Mouse (Mus musculus) kidney, adult 2 months (tissue): Measurements from ENCODE around the gene Gm5141. TPM values are rescaled to one million over a fixed set of nuclear protein-coding genes. Genes with fewer than 3 reads are reported as not detected.

Source experiments
- DNase-seq: peaks from one replicate; pipeline ENCODE4 v3.0.0; 2021
- H3K27ac ChIP-seq: fragments of 200-500 bp; 2 replicates; pipeline ENCODE4 v1.5.1; 2012; ENCODE audit warnings: low read depth, low read length, control low read depth, inconsistent platforms; ENCODE audit not compliant: insufficient read depth
- H3K27me3 ChIP-seq: fragments of 200-500 bp; replicated peaks from 2 replicates; pipeline ENCODE4 v1.6.1; 2012; ENCODE audit warnings: mild to moderate bottlenecking, moderate library complexity, low read length, inconsistent platforms; ENCODE audit not compliant: control insufficient read depth, insufficient read depth
- H3K36me3 ChIP-seq: fragments of 200-500 bp; 2 replicates; pipeline ENCODE4 v1.6.1; 2012; ENCODE audit warnings: mild to moderate bottlenecking, moderate library complexity, low read length, inconsistent platforms; ENCODE audit not compliant: control insufficient read depth, insufficient read depth
- H3K4me1 ChIP-seq: fragments of 200-500 bp; 2 replicates; pipeline ENCODE4 v1.6.1; 2011; ENCODE audit warnings: low read length; ENCODE audit not compliant: control insufficient read depth, insufficient read depth
- H3K4me3 ChIP-seq: fragments of 200-500 bp; 2 replicates; pipeline ENCODE4 v1.5.1; 2011; ENCODE audit warnings: mild to moderate bottlenecking, low read depth, low read length, control low read depth; ENCODE audit not compliant: insufficient read depth
- CTCF ChIP-seq: fragments of 200-500 bp; conservative IDR thresholded peaks from 2 replicates; pipeline ENCODE4 v1.5.1; 2011; ENCODE audit warnings: low read depth, mild to moderate bottlenecking, control low read depth, low read length, moderate library complexity, mixed read lengths; ENCODE audit not compliant: insufficient read depth, insufficient read length
- POLR2A ChIP-seq: fragments of 200-500 bp; IDR thresholded peaks from one replicate; pipeline ENCODE4 v1.6.1; 2011; ENCODE audit warnings: low read depth, low read length, control low read depth
- WGBS: fragments of 180-500 bp; shearing (Covaris S2); methylation state at CpG from one replicate; pipeline ENCODE4 v1.1.7; 2018; 5-methylcytosine and 5-hydroxymethylcytosine counted together
- polyA plus RNA-seq: library from polyadenylated mRNA; depleted of rRNA; stranded (reverse); fragments of >200 nt; gene quantifications from 2 replicates; pipeline ENCODE4 v1.2.3, GENCODE M21; 2012; rRNA removed

The Gm5141 gene
- polyA plus RNA-seq, 1 experiment = 1.1 TPM

GRCm38 (mm10) chr13:62733322-62733721, 52.3 kb downstream of the Gm5141 start:
- Histone ChIP-seq H3K4me3 (no peak overlapping the region), H3K27me3 (no peaks in the 10 kb centered on the region), H3K36me3 (no peaks in the 10 kb centered on the region), H3K27ac (no peak overlapping the region), H3K4me1 (no peaks in the 10 kb centered on the region)
- no peak for TF ChIP-seq POLR2A
- no peak for TF ChIP-seq CTCF
- DNase-seq = no peak
- WGBS = 95% methylated on average over 2 of the region's 2 CpGs

Other genes starting within 250 kb of the Gm5141 start
- not detected in 2 replicates for gene Zfp935, start 227.3 kb downstream of the Gm5141 start, polyA plus RNA-seq
- 1.1 and 2.1 TPM in 2 replicates for gene Zfp934, start 214.6 kb downstream of the Gm5141 start, polyA plus RNA-seq
- 0.30 and 0.81 TPM in 2 replicates for gene 6720489N17Rik, start 161.6 kb downstream of the Gm5141 start, polyA plus RNA-seq
- gene Platr25, start 25.1 kb downstream of the Gm5141 start, polyA plus RNA-seq = 0.53 and 0.94 TPM in 2 replicates
- 28.8 and 35.3 TPM in 2 replicates for gene Fbp2, start 72.6 kb upstream of the Gm5141 start, polyA plus RNA-seq
- 1,525 and 1,684 TPM in 2 replicates for gene Fbp1, start 102.5 kb upstream of the Gm5141 start, polyA plus RNA-seq
- gene 2010111I01Rik, start 179.1 kb upstream of the Gm5141 start, polyA plus RNA-seq = 84.5 and 94.1 TPM in 2 replicates